Mouse (Mus musculus): ENCODE measurements around the gene Zfp553. TPM values are rescaled to one million over a fixed set of nuclear protein-coding genes. Genes with fewer than 3 reads are reported as not detected.

The Zfp553 gene
- polyA plus RNA-seq, 1 experiment from 2014 or later, result 24.3 TPM

GRCm38 (mm10) chr7:127231826-127232621 lies 837 bp upstream of the Zfp553 start:
- 4% methylated on average over 20 of the region's 20 CpGs for WGBS
- peak overlapping the region; percentile 96 for H3K27ac ChIP-seq (ENCODE audit: low read depth)
- H3K4me2 ChIP-seq, result peak overlapping the region; percentile 70
- DNase-seq (peak; percentile 30), ATAC-seq (ENCODE audit: insufficient read depth) (no peak)
- no peak for TF ChIP-seq CTCF (IDR thresholded peaks at IDR 0.05; ENCODE audit: low read depth)
- no peaks in the 10 kb centered on the region for H3K9me3 ChIP-seq (ENCODE audit: low read depth, low read length)
- H3K9ac ChIP-seq, result peak overlapping the region; percentile 80
- no peaks in the 10 kb centered on the region for H3K27me3 ChIP-seq (ENCODE audit: insufficient read depth, low read length)
- H3K4me1 ChIP-seq (ENCODE audit: insufficient read depth), result no peaks in the 10 kb centered on the region
- H3K36me3 ChIP-seq (ENCODE audit: insufficient read depth), result peaks cover 41% of the 10 kb centered on the region
- peak overlapping the region; percentile 97 for H3K4me3 ChIP-seq (ENCODE audit: low read depth, low read length)

- Histone ChIP-seq H3K4me1 (ENCODE audit: insufficient read depth) (no peaks in the 10 kb centered on the region), H3K9ac (peak overlapping the region; percentile 80), H3K4me3 (ENCODE audit: low read depth, low read length) (peak overlapping the region; percentile 97), H3K27ac (ENCODE audit: low read depth) (peak overlapping the region; percentile 96), H3K4me2 (peak overlapping the region; percentile 70), H3K9me3 (ENCODE audit: low read depth, low read length) (no peaks in the 10 kb centered on the region), H3K36me3 (ENCODE audit: insufficient read depth) (peaks cover 54% of the 10 kb centered on the region), H3K27me3 (ENCODE audit: insufficient read depth, low read length) (no peaks in the 10 kb centered on the region)
- peak; percentile 59 for DNase-seq
- WGBS, result under 1% methylated on average over 27 of the region's 27 CpGs
- TF ChIP-seq CTCF (IDR thresholded peaks at IDR 0.05; ENCODE audit: low read depth), result no peak
- ATAC-seq (ENCODE audit: insufficient read depth), result peak; percentile 19; the same call in 1 of the 2 replicates
These were observed 498 bp downstream of the Zfp553 start for GRCm38 (mm10) chr7:127233368-127233749.

- no peak for ATAC-seq (ENCODE audit: insufficient read depth)
- Histone ChIP-seq H3K9ac (peak overlapping the region; percentile 80), H3K27ac (ENCODE audit: low read depth) (peak overlapping the region; percentile 96; the same call in 1 of the 2 replicates), H3K36me3 (ENCODE audit: insufficient read depth) (peaks cover 58% of the 10 kb centered on the region), H3K4me1 (ENCODE audit: insufficient read depth) (no peaks in the 10 kb centered on the region), H3K4me2 (peak overlapping the region; percentile 70), H3K4me3 (ENCODE audit: low read depth, low read length) (peak overlapping the region; percentile 97), H3K27me3 (ENCODE audit: insufficient read depth, low read length) (no peaks in the 10 kb centered on the region), H3K9me3 (ENCODE audit: low read depth, low read length) (no peaks in the 10 kb centered on the region)
- no peak for DNase-seq
- 2% methylated on average over 9 of the region's 9 CpGs for WGBS
- TF ChIP-seq CTCF (IDR thresholded peaks at IDR 0.05; ENCODE audit: low read depth), result no peak
These were observed 904 bp downstream of the Zfp553 start for GRCm38 (mm10) chr7:127233765-127234164.

GRCm38 (mm10) chr7:127234777-127235176 lies 1.9 kb downstream of the Zfp553 start:
- Histone ChIP-seq H3K9ac (no peak overlapping the region), H3K4me1 (ENCODE audit: insufficient read depth) (no peaks in the 10 kb centered on the region), H3K27ac (ENCODE audit: low read depth) (no peak overlapping the region), H3K4me3 (ENCODE audit: low read depth, low read length) (peak overlapping the region; percentile 97), H3K4me2 (peak overlapping the region; percentile 70), H3K9me3 (ENCODE audit: low read depth, low read length) (no peaks in the 10 kb centered on the region), H3K36me3 (ENCODE audit: insufficient read depth) (peaks cover 53% of the 10 kb centered on the region), H3K27me3 (ENCODE audit: insufficient read depth, low read length) (no peaks in the 10 kb centered on the region)
- DNase-seq (no peak), ATAC-seq (ENCODE audit: insufficient read depth) (no peak)
- WGBS, result 95% methylated on average over 2 of the region's 2 CpGs
- TF ChIP-seq CTCF (IDR thresholded peaks at IDR 0.05; ENCODE audit: low read depth), result no peak

GRCm38 (mm10) chr7:127243361-127243867 lies 10.6 kb downstream of the Zfp553 start:
- H3K4me3 ChIP-seq (ENCODE audit: low read depth, low read length), result peak overlapping the region; percentile 85
- peaks cover 12% of the 10 kb centered on the region for H3K4me1 ChIP-seq (ENCODE audit: insufficient read depth)
- DNase-seq (no peak), ATAC-seq (ENCODE audit: insufficient read depth) (no peak)
- H3K9me3 ChIP-seq (ENCODE audit: low read depth, low read length), result no peaks in the 10 kb centered on the region
- no peak for TF ChIP-seq CTCF (IDR thresholded peaks at IDR 0.05; ENCODE audit: low read depth)
- peaks cover 31% of the 10 kb centered on the region for H3K36me3 ChIP-seq (ENCODE audit: insufficient read depth)
- 29% methylated on average over 2 of the region's 2 CpGs for WGBS
- H3K27me3 ChIP-seq (ENCODE audit: insufficient read depth, low read length), result no peaks in the 10 kb centered on the region
- peak overlapping the region; percentile 93 for H3K9ac ChIP-seq
- H3K4me2 ChIP-seq, result peak overlapping the region; percentile 79
- peak overlapping the region; percentile 95 for H3K27ac ChIP-seq (ENCODE audit: low read depth)

GRCm38 (mm10) chr7:127243870-127244657 lies 11.2 kb downstream of the Zfp553 start, which contains the start of gene Zfp771:
TSS of gene Zfp771 (plus strand) at chr7:127244274.
- peaks cover 12% of the 10 kb centered on the region for H3K4me1 ChIP-seq (ENCODE audit: insufficient read depth)
- peaks cover 28% of the 10 kb centered on the region; the same call in 1 of the 2 replicates for H3K36me3 ChIP-seq (ENCODE audit: insufficient read depth)
- 1% methylated on average over 56 of the region's 56 CpGs for WGBS
- peak; percentile 38; the same call in 1 of the 2 replicates for TF ChIP-seq CTCF (IDR thresholded peaks at IDR 0.05; ENCODE audit: low read depth)
- DNase-seq (peak; percentile 97), ATAC-seq (ENCODE audit: insufficient read depth) (peak; percentile 95)
- peak within 1 kb of the TSS; percentile 79 for H3K4me2 ChIP-seq
- peak within 1 kb of the TSS; percentile 85 for H3K4me3 ChIP-seq (ENCODE audit: low read depth, low read length)
- no peaks in the 10 kb centered on the region for H3K27me3 ChIP-seq (ENCODE audit: insufficient read depth, low read length)
- H3K27ac ChIP-seq (ENCODE audit: low read depth), result peak within 1 kb of the TSS; percentile 95
- no peaks in the 10 kb centered on the region for H3K9me3 ChIP-seq (ENCODE audit: low read depth, low read length)
- H3K9ac ChIP-seq, result peak within 1 kb of the TSS; percentile 93

Data from lung, embryonic 14.5 days (tissue).